Mouse (Mus musculus) megakaryocyte, embryonic 14.5 days (primary cell): ENCODE results near the gene Proca1.

Experiments used
- FLI1 ChIP-seq: IDR thresholded peaks from 2 replicates; pipeline ENCODE4 v1.6.1; 2012; ENCODE audit warnings: low read length, inconsistent platforms, mixed read lengths
- GATA1 ChIP-seq: IDR thresholded peaks from 3 replicates; pipeline ENCODE4 v1.6.1; 2012; ENCODE audit warnings: mixed read lengths, low read length, inconsistent platforms, borderline replicate concordance

GRCm38 (mm10) chr11:78163045-78163444, 30.1 kb upstream of the Proca1 start:
- TF ChIP-seq GATA1 (no peak), FLI1 (no peak)
